Mouse (Mus musculus) small intestine, adult 2 months (tissue): ENCODE measurements around the gene Olfr1396.

Source experiments
- CTCF ChIP-seq: fragments of 200-500 bp; IDR thresholded peaks from 2 replicates; pipeline ENCODE4 v1.5.1; 2012; ENCODE audit warnings: low read depth, mild to moderate bottlenecking, control low read depth, inconsistent platforms, low read length, moderate library complexity, mixed read lengths; ENCODE audit not compliant: insufficient replicate concordance, insufficient read length; ENCODE audit errors: extremely low read depth
- POLR2A ChIP-seq: fragments of 200-500 bp; IDR thresholded peaks from 2 replicates; pipeline ENCODE4 v1.6.1; 2012; ENCODE audit warnings: low read depth, mild to moderate bottlenecking, control low read depth, inconsistent platforms, low read length, moderate library complexity

- TF ChIP-seq CTCF (no peak), POLR2A (no peak)
Measured at GRCm38 (mm10) chr11:49112624-49113219, 2.0 kb downstream of the Olfr1396 start.
